Mouse (Mus musculus): ENCODE results near the gene Cntnap5c.

DNA sequence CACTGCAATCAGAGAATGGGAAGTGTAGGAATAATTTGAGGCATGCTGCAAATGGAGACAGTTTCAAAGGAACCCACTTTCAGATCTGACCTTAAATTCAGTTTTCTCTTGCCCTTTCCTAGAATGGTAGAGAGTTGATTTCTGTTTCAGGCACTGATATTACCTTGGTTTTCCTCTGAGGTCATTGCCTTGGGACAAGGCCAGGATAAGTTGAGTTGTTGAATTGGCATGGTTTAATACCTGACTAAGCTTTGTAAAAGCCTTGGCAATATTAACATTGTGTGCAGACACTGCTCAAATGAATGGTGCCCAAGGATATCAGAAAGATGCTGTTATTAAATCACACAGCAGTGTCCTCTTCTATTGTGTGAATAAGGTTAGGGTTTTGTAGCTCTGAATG is 96.6 kb downstream of the Cntnap5c start:
- TF ChIP-seq CTCF (IDR thresholded peaks at IDR 0.05; ENCODE audit: control insufficient read depth, insufficient read depth, insufficient read length) (no peak), MYOD1 (IDR thresholded peaks at IDR 0.05; ENCODE audit: control insufficient read depth, insufficient read length, low read depth) (no peak)

Measured in C2C12 (cell line).